Mouse (Mus musculus): Measurements from ENCODE around the gene Trnt1.

DNA sequence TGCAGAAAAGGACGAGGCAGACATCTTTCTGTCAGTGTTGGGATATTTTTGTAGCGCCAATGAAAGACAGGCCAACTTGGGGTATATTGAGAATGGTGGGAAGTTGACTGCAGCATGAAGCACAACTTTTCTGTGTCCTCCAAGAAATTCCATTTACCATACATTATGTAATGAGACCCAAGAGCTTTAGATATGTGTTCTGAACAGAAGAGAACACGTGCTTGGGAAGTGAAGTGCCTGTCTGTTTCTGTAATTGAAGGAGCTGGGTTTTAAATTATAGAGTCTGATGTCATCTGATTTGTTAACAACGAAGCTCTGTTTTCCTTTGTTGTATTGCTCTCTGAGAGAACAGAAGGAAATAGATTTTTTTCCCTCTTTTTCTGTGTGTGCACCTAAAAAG is 1.1 kb downstream of the Trnt1 start:
- TF ChIP-seq CTCF (conservative IDR thresholded peaks at IDR 0.05; ENCODE audit: low read length), result no peak
- no peak for TF ChIP-seq NANOG (IDR thresholded peaks at IDR 0.05; ENCODE audit: borderline replicate concordance, low read length)

Data from E14TG2a.4 (cell line).